Mouse (Mus musculus): ENCODE data around the gene Ripply2.

GRCm38 (mm10) chr9:86985105-86985504 lies 30.2 kb upstream of the Ripply2 start:
- TF ChIP-seq POLR2A (IDR thresholded peaks at IDR 0.05; ENCODE audit: insufficient read length, low read depth): no peak
- no peak for TF ChIP-seq MYOD1 (IDR thresholded peaks at IDR 0.05; ENCODE audit: control insufficient read depth in 1 of 3, insufficient read length in 2 of 3, low read depth in 2 of 3)
- no peak for TF ChIP-seq USF1 (IDR thresholded peaks at IDR 0.05; ENCODE audit: low read depth)
- TF ChIP-seq POLR2AphosphoS2 (IDR thresholded peaks at IDR 0.05; ENCODE audit: insufficient read length, low read depth): no peak
- no peak for TF ChIP-seq E2F4 (IDR thresholded peaks at IDR 0.05; ENCODE audit: insufficient read depth)
- no peak for TF ChIP-seq TCF3 (IDR thresholded peaks at IDR 0.05; ENCODE audit: insufficient read length, low read depth)
- no peak for TF ChIP-seq MAX (IDR thresholded peaks at IDR 0.05; ENCODE audit: low read depth)
- TF ChIP-seq MYOG (IDR thresholded peaks at IDR 0.05; ENCODE audit: control insufficient read depth in 1 of 3, insufficient read depth in 1 of 3, insufficient read length in 2 of 3, low read depth in 2 of 3): no peak
- TF ChIP-seq TCF12 (IDR thresholded peaks at IDR 0.05; ENCODE audit: insufficient read depth, poor library complexity, severe bottlenecking): no peak

Measured in myocyte (in vitro differentiated cells).